10 mouse cellular contexts compared by ENCODE assay signal in genomic region chr4:133297360-133297759, GRCm38 (mm10). TPM values are rescaled to one million over a fixed set of nuclear protein-coding genes. Genes with fewer than 3 reads are reported as not detected.
DNase-seq lines count a peak whose midpoint lies in the region; ATAC-seq and TF ChIP-seq lines count a peak whose summit lies in the region.
"Had no signal": no experiment of that assay in that cellular context is flagged by ENCODE, and none has a peak within 500 bp of the region (broad histone marks: within the 10 kb centered on the region; RNA-seq: fewer than 3 reads in every experiment).

No protein-coding gene starts in this region.

- peaks cover 21% of the 10 kb centered on the region for H3K27me3 ChIP-seq in forebrain, embryonic 10.5 days (ENCODE audit: poor library complexity, severe bottlenecking)
- no peaks in the 10 kb centered on the region for H3K27me3 ChIP-seq in forebrain, postnatal 0 days (ENCODE audit: insufficient read depth, low read length)
- H3K27me3 ChIP-seq in midbrain, embryonic 11.5 days (ENCODE audit: control insufficient read depth, insufficient read depth, low read length) = no peaks in the 10 kb centered on the region
- no peaks in the 10 kb centered on the region for H3K27me3 ChIP-seq in midbrain, embryonic 14.5 days (ENCODE audit: control insufficient read depth, insufficient read depth, low read length)
- H3K27me3 ChIP-seq in forebrain, embryonic 14.5 days (replicated peaks; ENCODE audit: control insufficient read depth, insufficient read depth, low read length) = no peaks in the 10 kb centered on the region
- no peaks in the 10 kb centered on the region for H3K27me3 ChIP-seq in midbrain, embryonic 16.5 days (ENCODE audit: control insufficient read depth, insufficient read depth, low read depth, low read length)
- H3K27me3 ChIP-seq: neural tube, embryonic 12.5 days had no signal

- TF ChIP-seq CTCF in forebrain, postnatal 0 days (IDR thresholded peaks at IDR 0.05; ENCODE audit: low read depth) = no peak

- H3K9me3 ChIP-seq in forebrain, embryonic 10.5 days = no peaks in the 10 kb centered on the region
- H3K9me3 ChIP-seq in forebrain, postnatal 0 days (ENCODE audit: low read length) = no peaks in the 10 kb centered on the region
- no peaks in the 10 kb centered on the region for H3K9me3 ChIP-seq in midbrain, embryonic 11.5 days (ENCODE audit: control insufficient read depth, low read length)
- H3K9me3 ChIP-seq in midbrain, embryonic 14.5 days (ENCODE audit: control insufficient read depth, low read length) = no peaks in the 10 kb centered on the region
- H3K9me3 ChIP-seq in forebrain, embryonic 14.5 days (replicated peaks; ENCODE audit: control insufficient read depth, low read length) = no peaks in the 10 kb centered on the region
- H3K9me3 ChIP-seq in midbrain, embryonic 16.5 days (replicated peaks; ENCODE audit: control insufficient read depth, low read length, poor library complexity, severe bottlenecking) = no peaks in the 10 kb centered on the region
- H3K9me3 ChIP-seq: neural tube, embryonic 12.5 days had no signal

- H3K9ac ChIP-seq in forebrain, postnatal 0 days = no peak overlapping the region
- no peak overlapping the region for H3K9ac ChIP-seq in midbrain, embryonic 11.5 days (ENCODE audit: low read length)
- H3K9ac ChIP-seq in midbrain, embryonic 14.5 days (replicated peaks; ENCODE audit: low read length) = no peak overlapping the region
- 0 out of 2 replicates have a peak overlapping the region, but pooled peaks have one; percentile 30 for H3K9ac ChIP-seq in forebrain, embryonic 14.5 days (ENCODE audit: low read length)
- H3K9ac ChIP-seq in midbrain, embryonic 16.5 days (ENCODE audit: low read depth, low read length) = no peak overlapping the region

- ATAC-seq in forebrain, postnatal 0 days = no peak
- peak; percentile 11; the same call in 1 of the 2 replicates for ATAC-seq in midbrain, embryonic 11.5 days (ENCODE audit: low FRiP score)
- ATAC-seq in midbrain, embryonic 14.5 days (ENCODE audit: low FRiP score, low TSS enrichment) = no peak
- ATAC-seq in forebrain, embryonic 14.5 days = no peak
- peak; percentile 12; the same call in 1 of the 2 replicates for ATAC-seq in midbrain, embryonic 16.5 days

- H3K4me1 ChIP-seq in forebrain, embryonic 10.5 days = peaks cover 51% of the 10 kb centered on the region
- H3K4me1 ChIP-seq in forebrain, postnatal 0 days (ENCODE audit: insufficient read depth) = peaks cover 8% of the 10 kb centered on the region; the same call in 1 of the 2 replicates
- peaks cover 28% of the 10 kb centered on the region for H3K4me1 ChIP-seq in midbrain, embryonic 11.5 days (ENCODE audit: control insufficient read depth, insufficient read depth, low read length)
- peaks cover 15% of the 10 kb centered on the region for H3K4me1 ChIP-seq in midbrain, embryonic 14.5 days (ENCODE audit: control insufficient read depth, insufficient read depth, low read length)
- H3K4me1 ChIP-seq in forebrain, embryonic 14.5 days (ENCODE audit: control insufficient read depth, insufficient read depth, low read length) = peaks cover 24% of the 10 kb centered on the region
- peaks cover 14% of the 10 kb centered on the region; the same call in 1 of the 2 replicates for H3K4me1 ChIP-seq in midbrain, embryonic 16.5 days (ENCODE audit: control insufficient read depth, insufficient read depth, low read length)

- DNase-seq in forebrain, embryonic 10.5 days (ENCODE audit: extremely low spot score, low spot score) = no peak
- DNase-seq in forebrain, postnatal 0 days = no peak
- DNase-seq in midbrain, embryonic 11.5 days (ENCODE audit: low spot score, missing footprints) = no peak
- no peak for DNase-seq in midbrain, embryonic 14.5 days
- no peak for DNase-seq in forebrain, embryonic 14.5 days (ENCODE audit: low spot score)
- DNase-seq in frontal cortex, adult 2 months (ENCODE audit: extremely low spot score in 1 of 2, low spot score in 1 of 2) = no peak
- no peak for DNase-seq in lung, postnatal 14 days

- H3K4me2 ChIP-seq in forebrain, postnatal 0 days (ENCODE audit: low read depth) = no peak overlapping the region
- no peak overlapping the region for H3K4me2 ChIP-seq in midbrain, embryonic 11.5 days
- no peak overlapping the region for H3K4me2 ChIP-seq in midbrain, embryonic 14.5 days (ENCODE audit: low read length)
- no peak overlapping the region for H3K4me2 ChIP-seq in forebrain, embryonic 14.5 days (ENCODE audit: low read length)
- H3K4me2 ChIP-seq in midbrain, embryonic 16.5 days (ENCODE audit: low read length) = no peak overlapping the region
- H3K4me2 ChIP-seq: heart, embryonic 11.5 days had no signal

- H3K4me3 ChIP-seq in forebrain, embryonic 10.5 days = no peak overlapping the region
- no peak overlapping the region for H3K4me3 ChIP-seq in forebrain, postnatal 0 days (ENCODE audit: low read depth, low read length)
- H3K4me3 ChIP-seq in midbrain, embryonic 11.5 days (ENCODE audit: low read depth, low read length) = no peak overlapping the region
- no peak overlapping the region for H3K4me3 ChIP-seq in midbrain, embryonic 14.5 days (replicated peaks; ENCODE audit: low read depth, low read length)
- H3K4me3 ChIP-seq in forebrain, embryonic 14.5 days (ENCODE audit: low read depth, low read length) = no peak overlapping the region
- H3K4me3 ChIP-seq in midbrain, embryonic 16.5 days (ENCODE audit: low read depth, low read length) = no peak overlapping the region
- H3K4me3 ChIP-seq: neural tube, embryonic 12.5 days had no signal

- peaks cover 57% of the 10 kb centered on the region for H3K36me3 ChIP-seq in forebrain, embryonic 10.5 days (replicated peaks)
- peaks cover 62% of the 10 kb centered on the region for H3K36me3 ChIP-seq in forebrain, postnatal 0 days (ENCODE audit: insufficient read depth)
- H3K36me3 ChIP-seq in midbrain, embryonic 11.5 days (ENCODE audit: control insufficient read depth, insufficient read depth, low read length) = no peaks in the 10 kb centered on the region
- peaks cover 60% of the 10 kb centered on the region for H3K36me3 ChIP-seq in midbrain, embryonic 14.5 days (ENCODE audit: control insufficient read depth, insufficient read depth, low read length)
- peaks cover 60% of the 10 kb centered on the region for H3K36me3 ChIP-seq in forebrain, embryonic 14.5 days (ENCODE audit: control insufficient read depth, insufficient read depth, low read length)
- H3K36me3 ChIP-seq in midbrain, embryonic 16.5 days (ENCODE audit: control insufficient read depth, insufficient read depth, low read length) = peaks cover 25% of the 10 kb centered on the region

- WGBS in forebrain, embryonic 10.5 days = 74% methylated on average over 10 of the region's 10 CpGs
- 75% methylated on average over 10 of the region's 10 CpGs for WGBS in forebrain, postnatal 0 days
- 68% methylated on average over 10 of the region's 10 CpGs for WGBS in midbrain, embryonic 11.5 days
- 75% methylated on average over 10 of the region's 10 CpGs for WGBS in midbrain, embryonic 14.5 days
- WGBS in forebrain, embryonic 14.5 days = 76% methylated on average over 10 of the region's 10 CpGs
- 64% methylated on average over 10 of the region's 10 CpGs for WGBS in midbrain, embryonic 16.5 days

- H3K27ac ChIP-seq in forebrain, embryonic 10.5 days = 0 out of 2 replicates have a peak overlapping the region, but pooled peaks have one; percentile 20
- H3K27ac ChIP-seq in forebrain, postnatal 0 days (ENCODE audit: low read depth, low read length) = no peak overlapping the region
- no peak overlapping the region for H3K27ac ChIP-seq in midbrain, embryonic 11.5 days (ENCODE audit: low read depth, low read length)
- H3K27ac ChIP-seq in midbrain, embryonic 14.5 days (replicated peaks; ENCODE audit: low read depth, low read length) = no peak overlapping the region
- H3K27ac ChIP-seq in forebrain, embryonic 14.5 days (ENCODE audit: low read depth, low read length) = peak overlapping the region; percentile 90; the same call in 1 of the 2 replicates
- H3K27ac ChIP-seq in midbrain, embryonic 16.5 days (ENCODE audit: low read length) = no peak overlapping the region

RNA-seq across cellular contexts. Expression of gene Tmem222, which starts 19.8 kb away (rescaled TPM):
- 85.8 and 91.6 TPM in 2 replicates for polyA plus RNA-seq in forebrain, embryonic 10.5 days (2016; fragmentation: Nextera tagmentation; extraction: Ambion mirVana)
- 108 and 125 TPM in 2 replicates for total RNA-seq in forebrain, postnatal 0 days (2014; rRNA removed)
- 146 and 157 TPM in 2 replicates for polyA plus RNA-seq in forebrain, postnatal 0 days (2015; fragmentation: Nextera tagmentation; extraction: Ambion mirVana)
- polyA plus RNA-seq in midbrain, embryonic 11.5 days (2014; fragmentation: Nextera tagmentation; extraction: Ambion mirVana) = 71.2 and 82.0 TPM in 2 replicates
- polyA plus RNA-seq in midbrain, embryonic 14.5 days (2014; fragmentation: Nextera tagmentation; extraction: Ambion mirVana) = 115 and 121 TPM in 2 replicates
- 125 and 131 TPM in 2 replicates for polyA plus RNA-seq in forebrain, embryonic 14.5 days (2014; fragmentation: Nextera tagmentation; extraction: Ambion mirVana)
- polyA plus RNA-seq in midbrain, embryonic 16.5 days (2015; fragmentation: Nextera tagmentation; extraction: Ambion mirVana) = 111 and 121 TPM in 2 replicates
- 152 and 156 TPM in 2 replicates for polyA plus RNA-seq in frontal cortex, adult 2 months (2012; rRNA removed)

RNA-seq across cellular contexts. Expression of gene Sytl1, which starts 34.4 kb away (rescaled TPM):
- polyA plus RNA-seq in forebrain, embryonic 10.5 days (2016; fragmentation: Nextera tagmentation; extraction: Ambion mirVana) = 0.67 and 1.0 TPM in 2 replicates
- 0.69 TPM in 1 of 2 replicates, not detected in the other for total RNA-seq in forebrain, postnatal 0 days (2014; rRNA removed)
- polyA plus RNA-seq in forebrain, postnatal 0 days (2015; fragmentation: Nextera tagmentation; extraction: Ambion mirVana) = 0.14 and 0.52 TPM in 2 replicates
- polyA plus RNA-seq in midbrain, embryonic 11.5 days (2014; fragmentation: Nextera tagmentation; extraction: Ambion mirVana) = 0.37 and 0.83 TPM in 2 replicates
- 0.25 and 0.31 TPM in 2 replicates for polyA plus RNA-seq in midbrain, embryonic 14.5 days (2014; fragmentation: Nextera tagmentation; extraction: Ambion mirVana)
- 0.32 and 0.54 TPM in 2 replicates for polyA plus RNA-seq in forebrain, embryonic 14.5 days (2014; fragmentation: Nextera tagmentation; extraction: Ambion mirVana)
- polyA plus RNA-seq in midbrain, embryonic 16.5 days (2015; fragmentation: Nextera tagmentation; extraction: Ambion mirVana) = 0.16 and 0.25 TPM in 2 replicates
- polyA plus RNA-seq in frontal cortex, adult 2 months (2012; rRNA removed) = 1.2 and 1.6 TPM in 2 replicates

RNA-seq across cellular contexts. Expression of gene Wdtc1, which starts 55.9 kb away (rescaled TPM):
- polyA plus RNA-seq in forebrain, embryonic 10.5 days (2016; fragmentation: Nextera tagmentation; extraction: Ambion mirVana) = 16.8 and 17.0 TPM in 2 replicates
- total RNA-seq in forebrain, postnatal 0 days (2014; rRNA removed) = 35.5 and 43.9 TPM in 2 replicates
- polyA plus RNA-seq in forebrain, postnatal 0 days (2015; fragmentation: Nextera tagmentation; extraction: Ambion mirVana) = 13.0 and 16.3 TPM in 2 replicates
- 21.0 and 22.2 TPM in 2 replicates for polyA plus RNA-seq in midbrain, embryonic 11.5 days (2014; fragmentation: Nextera tagmentation; extraction: Ambion mirVana)
- polyA plus RNA-seq in midbrain, embryonic 14.5 days (2014; fragmentation: Nextera tagmentation; extraction: Ambion mirVana) = 21.3 and 24.9 TPM in 2 replicates
- 17.5 and 18.9 TPM in 2 replicates for polyA plus RNA-seq in forebrain, embryonic 14.5 days (2014; fragmentation: Nextera tagmentation; extraction: Ambion mirVana)
- polyA plus RNA-seq in midbrain, embryonic 16.5 days (2015; fragmentation: Nextera tagmentation; extraction: Ambion mirVana) = 20.1 and 20.7 TPM in 2 replicates
- polyA plus RNA-seq in frontal cortex, adult 2 months (2012; rRNA removed) = 43.0 and 46.2 TPM in 2 replicates

RNA-seq across cellular contexts. Expression of gene Map3k6, which starts 56.7 kb away (rescaled TPM):
- 1.7 and 1.8 TPM in 2 replicates for polyA plus RNA-seq in forebrain, embryonic 10.5 days (2016; fragmentation: Nextera tagmentation; extraction: Ambion mirVana)
- 4.7 and 7.2 TPM in 2 replicates for total RNA-seq in forebrain, postnatal 0 days (2014; rRNA removed)
- 4.3 and 4.4 TPM in 2 replicates for polyA plus RNA-seq in forebrain, postnatal 0 days (2015; fragmentation: Nextera tagmentation; extraction: Ambion mirVana)
- polyA plus RNA-seq in midbrain, embryonic 11.5 days (2014; fragmentation: Nextera tagmentation; extraction: Ambion mirVana) = 1.3 and 2.0 TPM in 2 replicates
- polyA plus RNA-seq in midbrain, embryonic 14.5 days (2014; fragmentation: Nextera tagmentation; extraction: Ambion mirVana) = 0.92 and 1.9 TPM in 2 replicates
- polyA plus RNA-seq in forebrain, embryonic 14.5 days (2014; fragmentation: Nextera tagmentation; extraction: Ambion mirVana) = 1.1 and 1.7 TPM in 2 replicates
- polyA plus RNA-seq in midbrain, embryonic 16.5 days (2015; fragmentation: Nextera tagmentation; extraction: Ambion mirVana) = 2.8 TPM in 2 replicates
- 3.9 and 4.0 TPM in 2 replicates for polyA plus RNA-seq in frontal cortex, adult 2 months (2012; rRNA removed)

Comparison
In these comparisons a context has a peak if more than half of its experiments do, and no peak if none do; other contexts are left out.
1. H3K27ac ChIP-seq: peak in forebrain, embryonic 10.5 days (single experiment) and forebrain, embryonic 14.5 days (single experiment); none in forebrain, postnatal 0 days (single experiment), midbrain, embryonic 11.5 days (single experiment), midbrain, embryonic 14.5 days (single experiment) and midbrain, embryonic 16.5 days (single experiment).
2. ATAC-seq: peak in midbrain, embryonic 11.5 days (single experiment) and midbrain, embryonic 16.5 days (single experiment); none in forebrain, postnatal 0 days (single experiment), midbrain, embryonic 14.5 days (single experiment) and forebrain, embryonic 14.5 days (single experiment).